Mouse (Mus musculus): ENCODE results near the gene Mup15. TPM values are rescaled to one million over a fixed set of nuclear protein-coding genes. Genes with fewer than 3 reads are reported as not detected.

The Mup15 gene
- not detected for polyA plus RNA-seq (2014; fragmentation: Illumina TruSeq; extraction: RNeasy Lipid Tissue Mini Kit (QIAGEN cat#74804))

DNA sequence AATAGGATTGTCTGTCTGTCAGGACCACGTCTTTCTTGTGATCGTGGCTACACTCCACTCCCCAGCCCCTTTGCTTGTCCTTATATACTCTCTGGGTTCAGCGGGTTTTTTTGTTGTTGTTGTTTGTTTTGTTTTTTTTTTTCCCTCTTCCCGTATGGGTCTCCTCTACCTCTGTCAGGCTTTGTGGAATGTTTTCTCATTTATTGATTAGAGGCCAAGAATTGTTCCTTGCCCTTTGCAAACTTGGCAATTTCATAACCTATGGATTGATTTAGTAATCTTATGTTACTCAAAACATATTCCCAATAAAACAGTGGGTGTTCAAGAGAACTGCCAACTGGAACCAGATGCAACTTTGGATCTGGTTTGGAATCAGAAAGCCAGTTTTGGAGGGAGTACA is at the start of gene Mup15:
Mup15 (minus strand) TSS at position 101 of the 400 bp plus-strand sequence.

Other genes with a start within 250 kb of the Mup15 start
- gene Mup13, start 211.5 kb downstream of the Mup15 start, polyA plus RNA-seq (2014; fragmentation: Illumina TruSeq; extraction: RNeasy Lipid Tissue Mini Kit (QIAGEN cat#74804)) = not detected
- gene Mup14, start 135.7 kb downstream of the Mup15 start, polyA plus RNA-seq (2014; fragmentation: Illumina TruSeq; extraction: RNeasy Lipid Tissue Mini Kit (QIAGEN cat#74804)) = 1.0 TPM
- not detected for gene Mup16, start 79.8 kb upstream of the Mup15 start, polyA plus RNA-seq (2014; fragmentation: Illumina TruSeq; extraction: RNeasy Lipid Tissue Mini Kit (QIAGEN cat#74804))
- not detected for gene Mup17, start 156.1 kb upstream of the Mup15 start, polyA plus RNA-seq (2014; fragmentation: Illumina TruSeq; extraction: RNeasy Lipid Tissue Mini Kit (QIAGEN cat#74804))
- gene Mup18, start 234.4 kb upstream of the Mup15 start, polyA plus RNA-seq (2014; fragmentation: Illumina TruSeq; extraction: RNeasy Lipid Tissue Mini Kit (QIAGEN cat#74804)) = not detected